Comparison of ENCODE assay signal across 9 mouse cellular contexts in the genomic region with DNA sequence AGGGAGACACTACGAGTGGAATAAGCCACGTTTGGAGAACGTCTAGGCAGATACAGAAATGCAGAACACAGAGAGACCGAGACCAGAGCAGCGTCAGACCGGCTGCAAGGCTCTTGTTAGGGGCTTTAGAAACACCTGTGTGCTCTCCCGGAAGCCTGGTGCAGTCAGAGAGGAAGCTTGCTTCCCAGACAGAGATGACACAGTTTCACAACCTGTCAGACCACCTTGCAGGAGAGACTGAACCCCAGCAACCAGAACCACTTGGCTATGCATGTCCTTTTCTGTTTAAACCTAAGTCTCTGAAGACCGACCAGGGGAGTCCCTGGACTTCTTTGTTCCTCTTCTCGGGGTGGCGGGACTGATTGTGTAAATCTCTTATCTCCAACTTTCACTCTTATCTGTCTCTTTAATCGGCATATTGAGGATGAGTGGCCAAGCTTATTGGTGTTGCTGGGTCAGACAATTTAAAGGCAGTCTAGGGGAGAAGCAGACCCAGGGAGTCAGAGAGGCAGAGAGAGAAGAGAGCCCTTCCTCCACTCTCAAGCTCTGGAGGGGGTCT. TPM values are rescaled to one million over a fixed set of nuclear protein-coding genes. Genes with fewer than 3 reads are reported as not detected.
DNase-seq lines count a peak whose midpoint lies in the region; ATAC-seq and TF ChIP-seq lines count a peak whose summit lies in the region.
"Had no signal": no experiment of that assay in that cellular context is flagged by ENCODE, and none has a peak within 500 bp of the region (broad histone marks: within the 10 kb centered on the region; RNA-seq: fewer than 3 reads in every experiment).

Grm6 (plus strand) TSS at position 509 of the 559 bp plus-strand sequence.

- H3K4me3 ChIP-seq in heart, adult 2 months: peak within 1 kb of the TSS; percentile 36
- peak within 1 kb of the TSS; percentile 27 to 70 for H3K4me3 ChIP-seq in ES-E14 (ENCODE audit: insufficient read depth in 1 of 2, low read depth in 1 of 2, low read length in 2 of 2, poor library complexity in 1 of 2, severe bottlenecking in 1 of 2)
- H3K4me3 ChIP-seq in hindbrain, embryonic 14.5 days (replicated peaks; ENCODE audit: low read length): peak within 1 kb of the TSS; percentile 48
- peak within 1 kb of the TSS; percentile 44 for H3K4me3 ChIP-seq in midbrain, embryonic 15.5 days

- no peaks in the 10 kb centered on the region for H3K9me3 ChIP-seq in ES-E14 (ENCODE audit: control insufficient read depth, insufficient read depth, low read depth, low read length)
- H3K9me3 ChIP-seq in hindbrain, embryonic 14.5 days (ENCODE audit: control insufficient read depth, low read length): no peaks in the 10 kb centered on the region
- H3K9me3 ChIP-seq in midbrain, embryonic 15.5 days: no peaks in the 10 kb centered on the region

- intact Hi-C loops in heart, adult 2 months (cut with DNase I): no loop called here

- in situ Hi-C loops in ES-E14 (cut with MboI; ENCODE audit: low sequenced_read_pairs in 2 of 2, unreplicated experiment in 2 of 2): no loop called here

- no peak within 1 kb of the TSS for H3K9ac ChIP-seq in heart, adult 2 months (ENCODE audit: low read depth, low read length)
- H3K9ac ChIP-seq in ES-E14 (ENCODE audit: insufficient read depth, low read depth, low read length, poor library complexity, severe bottlenecking): peak within 1 kb of the TSS; percentile 39; the same call in 1 of the 2 replicates
- H3K9ac ChIP-seq in hindbrain, embryonic 14.5 days: peak within 1 kb of the TSS; percentile 54
- H3K9ac ChIP-seq in midbrain, embryonic 15.5 days: peak within 1 kb of the TSS; percentile 41

- no peaks in the 10 kb centered on the region for H3K36me3 ChIP-seq in heart, adult 2 months (ENCODE audit: control insufficient read depth, insufficient read depth, low read length)
- no peaks in the 10 kb centered on the region for H3K36me3 ChIP-seq in ES-E14 (ENCODE audit: control insufficient read depth, insufficient read depth, low read length, poor library complexity, severe bottlenecking)
- no peaks in the 10 kb centered on the region for H3K36me3 ChIP-seq in hindbrain, embryonic 14.5 days (replicated peaks; ENCODE audit: control insufficient read depth, insufficient read depth)
- no peaks in the 10 kb centered on the region for H3K36me3 ChIP-seq in midbrain, embryonic 15.5 days (replicated peaks)

- H3K4me1 ChIP-seq in heart, adult 2 months (ENCODE audit: control insufficient read depth, insufficient read depth, low read length): no peaks in the 10 kb centered on the region
- peaks cover 2 to 19% of the 10 kb centered on the region in 2 experiments; a peak in 3 of 4 replicates for H3K4me1 ChIP-seq in ES-E14 (ENCODE audit: control insufficient read depth in 2 of 2, insufficient read depth in 2 of 2, low read length in 2 of 2, poor library complexity in 1 of 2)
- peaks cover 7% of the 10 kb centered on the region; the same call in 1 of the 2 replicates for H3K4me1 ChIP-seq in hindbrain, embryonic 14.5 days (replicated peaks; ENCODE audit: control insufficient read depth, insufficient read depth, low read length)
- peaks cover 18% of the 10 kb centered on the region for H3K4me1 ChIP-seq in midbrain, embryonic 15.5 days

- no peak for TF ChIP-seq POLR2A in heart, adult 2 months (IDR thresholded peaks at IDR 0.05; ENCODE audit: insufficient read depth, low read depth, low read length)

- no peak for TF ChIP-seq CTCF in heart, adult 2 months (IDR thresholded peaks at IDR 0.05)

- H3K27me3 ChIP-seq in heart, adult 2 months (ENCODE audit: control insufficient read depth, insufficient read depth, low read length): peaks cover 7% of the 10 kb centered on the region
- H3K27me3 ChIP-seq in hindbrain, embryonic 14.5 days (ENCODE audit: control insufficient read depth, insufficient read depth, low read length): peaks cover 54% of the 10 kb centered on the region
- H3K27me3 ChIP-seq in midbrain, embryonic 15.5 days (replicated peaks): peaks cover 52% of the 10 kb centered on the region

- no peak for TF ChIP-seq EP300 in heart, adult 2 months (IDR thresholded peaks at IDR 0.05; ENCODE audit: insufficient read depth, low read depth, low read length)

- no peaks in the 10 kb centered on the region for H3K79me2 ChIP-seq in heart, adult 2 months (replicated peaks; ENCODE audit: control insufficient read depth, insufficient read depth, low read length)

- no peak for ATAC-seq in hindbrain, embryonic 14.5 days (ENCODE audit: low FRiP score)
- ATAC-seq in midbrain, embryonic 15.5 days (replicated peaks): no peak

- peak within 1 kb of the TSS; percentile 95 for H3K4me2 ChIP-seq in hindbrain, embryonic 14.5 days (replicated peaks)
- H3K4me2 ChIP-seq in midbrain, embryonic 15.5 days: peak within 1 kb of the TSS; percentile 98

- WGBS in heart, adult 2 months: 2% methylated on average over 11 of the region's 11 CpGs
- 3% methylated on average over 11 of the region's 11 CpGs for WGBS in hindbrain, embryonic 14.5 days
- WGBS in midbrain, embryonic 15.5 days: 2% methylated on average over 11 of the region's 11 CpGs

- no peak within 1 kb of the TSS for H3K27ac ChIP-seq in heart, adult 2 months
- no peak within 1 kb of the TSS for H3K27ac ChIP-seq in ES-E14 (ENCODE audit: insufficient read depth, low read depth, low read length, poor library complexity, severe bottlenecking)
- H3K27ac ChIP-seq in hindbrain, embryonic 14.5 days: no peak within 1 kb of the TSS
- no peak within 1 kb of the TSS for H3K27ac ChIP-seq in midbrain, embryonic 15.5 days
- H3K27ac ChIP-seq: macrophage had no signal

- DNase-seq in heart, adult 2 months: no peak
- DNase-seq in heart, adult 9 months (ENCODE audit: low spot score in 2 of 2): no peak
- DNase-seq in ES-E14 (ENCODE audit: low read depth, low spot score): no peak
- DNase-seq in hindbrain, embryonic 14.5 days (ENCODE audit: low spot score): no peak
- no peak for DNase-seq in right cerebral cortex, postnatal 10 days (ENCODE audit: low spot score in 2 of 2)
- DNase-seq in embryo, embryonic 11 days: no peak
- no peak for DNase-seq in gastrocnemius, postnatal 4 days (ENCODE audit: low spot score in 2 of 2)

TF ChIP-seq in ES-E14, 5 proteins besides CTCF, POLR2A, EP300 and RAD21:
- TF ChIP-seq MAFK (IDR thresholded peaks at IDR 0.05; ENCODE audit: insufficient read depth, low read depth, low read length) (no peak), CHD2 (IDR thresholded peaks at IDR 0.05; ENCODE audit: low read depth, low read length) (no peak), ZC3H11A (IDR thresholded peaks at IDR 0.05; ENCODE audit: borderline replicate concordance, low read depth, low read length) (no peak), HCFC1 (IDR thresholded peaks at IDR 0.05; ENCODE audit: borderline replicate concordance, insufficient read depth, low read length) (no peak), ZNF384 (IDR thresholded peaks at IDR 0.05; ENCODE audit: low read depth, low read length) (no peak)

RNA-seq across cellular contexts. Expression of gene Grm6, which starts in this region (rescaled TPM):
- under 1 TPM in 1 of 2 experiments, not detected in 1; 0.07 TPM for total RNA-seq in heart, adult 2 months (2021)
- 0.06 TPM in 1 of 2 replicates, not detected in the other for polyA plus RNA-seq in heart, adult 2 months (2012; rRNA removed)
- 0.71 and 0.74 TPM in 2 replicates for total RNA-seq in ES-E14 (2012; rRNA removed)
- not detected in 2 replicates for polyA plus RNA-seq in hindbrain, embryonic 14.5 days (2014; fragmentation: Nextera tagmentation; extraction: Ambion mirVana)
- 0.10 and 0.13 TPM in 2 replicates for polyA plus RNA-seq in midbrain, embryonic 15.5 days (2015; fragmentation: Nextera tagmentation; extraction: Ambion mirVana)
- not detected for total RNA-seq in gastrocnemius, postnatal 4 days (2021)
- polyA plus RNA-seq: macrophage had no signal
